Mouse (Mus musculus): ENCODE measurements around the gene Arhgap1.

Arhgap1 gene

GRCm38 (mm10) chr2:91689452-91689851 is 39.8 kb downstream of the Arhgap1 start:
- DNase-seq (ENCODE audit: extremely low read depth, insufficient read length, low spot score), result no peak

DNA sequence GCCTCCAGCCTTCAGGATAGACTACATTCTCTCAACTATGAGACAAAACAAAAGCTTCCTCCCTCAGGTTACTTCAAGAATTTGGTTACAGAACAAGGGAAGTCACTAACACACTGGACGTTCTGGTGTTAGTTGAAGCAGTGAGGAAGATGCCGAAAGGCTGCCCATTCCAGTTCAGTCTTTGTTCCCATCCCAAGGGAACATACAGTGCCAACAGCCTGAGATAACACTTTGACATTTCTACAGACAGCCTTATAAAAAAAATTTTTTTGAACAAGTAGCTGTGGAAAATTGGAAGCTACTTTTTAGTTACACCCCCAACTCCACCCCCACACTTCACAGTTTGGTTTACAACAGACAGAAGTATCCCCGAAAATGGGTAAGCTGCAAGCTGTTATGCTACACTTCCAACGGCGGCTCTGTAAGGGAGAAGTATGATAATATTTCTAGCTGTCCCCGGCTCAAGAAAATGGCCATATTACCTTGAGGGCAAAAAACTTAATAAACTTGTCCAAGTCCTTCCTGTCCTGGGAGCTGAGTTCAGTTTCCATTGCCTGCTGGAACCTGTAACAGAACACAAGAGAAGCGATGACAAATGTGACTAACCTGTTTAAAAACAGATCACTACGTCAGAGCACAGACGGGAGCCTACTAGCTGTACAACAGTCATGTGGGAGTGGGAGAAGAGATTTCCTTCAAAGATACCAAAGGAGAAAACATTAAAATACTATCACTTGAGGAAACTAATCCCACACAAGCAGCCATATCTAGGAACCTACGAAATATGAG is 46.0 kb downstream of the Arhgap1 start:
- no peak for DNase-seq (ENCODE audit: extremely low read depth, insufficient read length, low spot score)

DNA sequence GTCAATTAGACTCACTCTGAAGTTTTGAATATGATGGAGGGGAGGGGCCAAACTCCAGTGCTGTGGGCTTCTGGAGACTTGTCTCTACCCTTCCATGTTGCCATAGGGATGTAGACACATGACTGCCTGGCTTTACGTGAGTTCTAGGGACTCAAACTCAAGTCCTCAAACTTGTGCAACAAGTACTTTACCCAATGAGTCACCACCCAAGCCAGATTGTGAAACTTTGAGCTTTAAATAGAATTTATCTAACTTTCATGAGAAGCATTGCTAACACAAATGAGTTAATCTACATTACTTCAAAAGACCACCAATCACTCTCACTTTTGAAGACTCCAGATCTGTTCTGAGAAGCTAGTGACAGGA is 46.5 kb downstream of the Arhgap1 start:
- DNase-seq (ENCODE audit: extremely low read depth, insufficient read length, low spot score), result peak; percentile 13

- DNase-seq (ENCODE audit: extremely low read depth, insufficient read length, low spot score), result no peak
Observed at GRCm38 (mm10) chr2:91699225-91699624, 49.6 kb downstream of the Arhgap1 start.

GRCm38 (mm10) chr2:91701366-91701765 is 51.7 kb downstream of the Arhgap1 start:
- no peak for DNase-seq (ENCODE audit: extremely low read depth, insufficient read length, low spot score)

GRCm38 (mm10) chr2:91705736-91706135 is 56.1 kb downstream of the Arhgap1 start:
- no peak for DNase-seq (ENCODE audit: extremely low read depth, insufficient read length, low spot score)

DNA sequence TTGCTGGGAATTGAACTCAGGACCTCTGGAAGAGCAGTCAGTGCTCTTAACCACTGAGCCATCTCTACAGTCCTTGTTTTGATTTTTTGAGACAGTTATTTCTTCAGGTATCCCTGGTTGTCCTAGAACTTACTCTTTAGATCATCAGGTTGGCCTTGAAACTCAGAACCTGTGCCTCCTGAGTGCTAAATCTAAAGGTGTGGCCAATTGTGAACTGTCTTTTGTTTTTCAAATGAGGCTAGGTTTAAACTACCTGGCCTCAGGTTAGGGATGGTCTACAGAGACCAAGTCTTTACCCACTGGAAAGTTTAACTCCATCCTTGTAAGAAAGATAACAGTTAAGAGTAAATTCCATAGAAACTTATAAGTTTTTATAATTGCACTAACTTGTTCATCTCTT is 56.8 kb downstream of the Arhgap1 start:
- no peak for DNase-seq (ENCODE audit: extremely low read depth, insufficient read length, low spot score)

- no peak for DNase-seq (ENCODE audit: extremely low read depth, insufficient read length, low spot score)
Observed at GRCm38 (mm10) chr2:91708361-91708760, 58.7 kb downstream of the Arhgap1 start.

DNA sequence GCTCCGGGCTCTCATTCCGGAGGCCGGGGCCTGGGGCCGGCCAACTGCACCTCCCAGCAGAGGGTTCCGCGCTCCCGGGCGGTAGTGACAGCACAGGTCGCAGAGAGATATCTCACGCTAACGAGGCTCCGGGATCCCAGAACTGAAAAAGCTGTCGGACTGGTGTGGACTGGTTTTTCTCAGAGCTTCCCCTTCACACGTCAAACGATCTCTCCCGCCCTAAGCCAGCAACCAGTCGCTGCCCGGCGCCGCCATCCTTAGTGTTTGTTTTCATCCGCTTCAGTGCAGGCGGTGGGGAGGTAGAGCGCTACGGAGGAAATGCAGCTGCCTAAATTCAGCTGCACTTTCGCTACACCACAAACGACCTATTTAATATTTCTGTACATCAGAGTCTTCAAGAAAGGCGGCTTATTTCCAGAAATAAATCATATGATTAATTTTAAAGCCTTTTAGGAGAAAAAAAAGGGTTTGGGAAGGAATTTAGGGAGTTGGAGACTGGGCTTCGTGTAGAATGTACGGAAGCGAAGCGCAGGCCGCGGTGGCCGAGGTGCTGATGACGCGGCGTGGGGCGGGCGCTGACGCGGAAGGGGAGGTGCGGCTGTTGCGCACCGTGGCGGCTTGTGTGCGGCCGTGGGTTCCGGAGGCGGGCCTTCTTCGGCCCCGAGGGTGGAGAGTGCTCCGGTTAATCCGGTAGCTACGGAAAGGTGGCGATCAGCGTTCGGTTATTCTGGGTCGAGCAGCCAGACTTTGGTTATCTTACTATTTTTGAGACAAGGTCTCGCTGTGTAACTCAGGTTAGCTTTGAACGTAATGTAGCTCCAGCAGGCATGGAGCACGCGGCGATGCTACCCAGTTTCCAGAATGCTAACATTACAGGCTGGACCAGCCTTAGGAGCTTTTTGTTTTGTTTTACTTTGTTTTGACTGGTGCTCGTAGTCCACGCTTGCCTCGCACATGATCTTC is 60.9 kb downstream of the Arhgap1 start, which contains the start of the genes Atg13 and Harbi1:
Gene Atg13 (minus strand): TSS at position 305 of the 963 bp plus-strand sequence.
Gene Harbi1 (plus strand): TSS at position 581 of the 963 bp plus-strand sequence.
- DNase-seq (ENCODE audit: extremely low read depth, insufficient read length, low spot score), result peak; percentile 86

- DNase-seq (ENCODE audit: extremely low read depth, insufficient read length, low spot score), result no peak
Observed at GRCm38 (mm10) chr2:91711256-91711925, 61.7 kb downstream of the Arhgap1 start.

GRCm38 (mm10) chr2:91714921-91715320 is 65.3 kb downstream of the Arhgap1 start:
- DNase-seq (ENCODE audit: extremely low read depth, insufficient read length, low spot score), result no peak

DNA sequence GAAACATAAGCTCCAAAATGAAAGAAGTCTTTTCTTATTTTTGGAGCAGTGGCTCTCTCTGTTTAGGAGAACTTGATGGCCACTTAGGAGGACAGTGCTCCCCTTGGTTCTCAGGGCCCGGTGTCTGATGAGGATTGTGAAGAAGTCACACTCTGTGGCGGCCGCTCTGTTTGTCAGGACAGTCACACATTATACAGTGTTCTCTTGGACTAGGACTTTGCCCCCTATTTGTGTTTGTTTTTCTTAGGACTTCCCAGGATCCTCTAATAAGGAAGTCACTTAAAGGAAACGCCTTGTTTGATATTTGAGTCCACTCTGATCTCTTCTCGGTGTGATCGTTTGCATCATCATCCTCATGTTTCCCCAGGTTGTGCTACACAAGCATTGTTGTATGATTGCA is 68.6 kb downstream of the Arhgap1 start:
- no peak for DNase-seq (ENCODE audit: extremely low read depth, insufficient read length, low spot score)

Measured in 3134 (cell line).